Comparison of ENCODE assay signal across 16 mouse cellular contexts in the genomic region with DNA sequence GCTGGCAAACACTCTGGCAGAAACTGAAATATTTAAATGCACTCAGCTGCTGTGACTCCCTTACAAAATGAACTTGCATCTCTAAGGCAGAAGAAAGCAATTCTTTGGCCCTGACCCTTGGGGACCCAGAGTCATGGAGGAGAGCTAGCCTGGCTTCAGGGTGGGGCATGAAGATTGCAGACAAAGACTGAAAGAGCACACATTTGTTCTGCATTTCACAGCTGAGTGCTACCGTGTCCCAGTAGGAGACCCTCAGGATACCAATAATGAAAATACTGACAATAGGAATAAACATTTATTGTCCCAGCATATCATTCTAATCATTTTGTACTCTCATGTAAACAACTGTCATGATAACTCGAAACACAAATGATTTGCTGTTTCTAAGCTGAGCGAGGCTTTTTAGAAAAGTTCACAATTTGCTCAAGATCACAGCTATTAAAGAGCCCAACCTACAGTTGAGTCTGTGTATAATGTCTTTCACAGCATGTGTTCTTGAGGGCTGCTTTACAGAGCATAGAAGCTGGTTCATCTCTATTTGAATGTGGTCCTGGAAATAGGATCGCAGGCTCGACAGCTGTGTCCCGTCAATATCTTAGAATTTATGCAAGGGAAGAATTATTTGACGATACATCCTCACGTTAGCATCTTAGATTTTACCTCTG.
DNase-seq lines count a peak whose midpoint lies in the region; ATAC-seq and TF ChIP-seq lines count a peak whose summit lies in the region.
"Had no signal": no experiment of that assay in that cellular context is flagged by ENCODE, and none has a peak within 500 bp of the region (broad histone marks: within the 10 kb centered on the region; RNA-seq: fewer than 3 reads in every experiment).

No protein-coding gene starts in this region.

- 39% methylated on average over 8 of the region's 8 CpGs for WGBS in lung, embryonic 15.5 days
- 49% methylated on average over 8 of the region's 8 CpGs for WGBS in midbrain, embryonic 14.5 days
- WGBS in midbrain, postnatal 0 days, result 53% methylated on average over 8 of the region's 8 CpGs

- no peak overlapping the region for H3K4me3 ChIP-seq in lung, embryonic 15.5 days
- no peak overlapping the region for H3K4me3 ChIP-seq in midbrain, embryonic 14.5 days (replicated peaks; ENCODE audit: low read depth, low read length)
- H3K4me3 ChIP-seq in midbrain, postnatal 0 days (ENCODE audit: low read depth, low read length), result no peak overlapping the region
- H3K4me3 ChIP-seq: embryonic facial prominence, embryonic 12.5 days; forebrain, embryonic 15.5 days; heart, embryonic 13.5 days; hindbrain, embryonic 13.5 days had no signal

- H3K27ac ChIP-seq in lung, embryonic 15.5 days, result no peak overlapping the region
- no peak overlapping the region for H3K27ac ChIP-seq in midbrain, embryonic 14.5 days (replicated peaks; ENCODE audit: low read depth, low read length)
- no peak overlapping the region for H3K27ac ChIP-seq in midbrain, postnatal 0 days (ENCODE audit: low read depth, low read length)
- H3K27ac ChIP-seq: embryonic facial prominence, embryonic 12.5 days; forebrain, embryonic 15.5 days; heart, embryonic 13.5 days; hindbrain, embryonic 13.5 days had no signal

- peak; percentile 20 for DNase-seq in embryo, embryonic 11 days
- DNase-seq in embryo, embryonic 9.5 days (ENCODE audit: extremely low spot score), result no peak
- DNase-seq in lung, postnatal 4 days, result no peak
- peak; percentile 8 for DNase-seq in midbrain, embryonic 14.5 days
- no peak for DNase-seq in midbrain, postnatal 0 days (ENCODE audit: low spot score)
- peak; percentile 11 for DNase-seq in brain, embryonic 14.5 days (ENCODE audit: low read depth)
- DNase-seq: adrenal gland, postnatal 10 days; cerebellum, adult 11-12 months; cerebellum, adult 9-10 months; gastrocnemius, postnatal 36 days; heart, postnatal 36 days had no signal

- H3K4me2 ChIP-seq in lung, embryonic 15.5 days, result no peak overlapping the region
- H3K4me2 ChIP-seq in midbrain, embryonic 14.5 days (ENCODE audit: low read length), result no peak overlapping the region
- no peak overlapping the region for H3K4me2 ChIP-seq in midbrain, postnatal 0 days (ENCODE audit: low read depth, low read length, poor library complexity, severe bottlenecking)
- H3K4me2 ChIP-seq: embryonic facial prominence, embryonic 12.5 days; forebrain, embryonic 15.5 days; heart, embryonic 13.5 days; hindbrain, embryonic 13.5 days had no signal

- H3K36me3 ChIP-seq in lung, embryonic 15.5 days, result no peaks in the 10 kb centered on the region
- no peaks in the 10 kb centered on the region for H3K36me3 ChIP-seq in midbrain, embryonic 14.5 days (ENCODE audit: control insufficient read depth, insufficient read depth, low read length)
- H3K36me3 ChIP-seq in midbrain, postnatal 0 days (ENCODE audit: insufficient read depth, low read length), result no peaks in the 10 kb centered on the region
- H3K36me3 ChIP-seq: embryonic facial prominence, embryonic 12.5 days; forebrain, embryonic 15.5 days; heart, embryonic 13.5 days; hindbrain, embryonic 13.5 days had no signal

- no peak for TF ChIP-seq POLR2A in brain, embryonic 14.5 days (IDR thresholded peaks at IDR 0.05; ENCODE audit: borderline replicate concordance, extremely low read depth, insufficient read depth, insufficient read length, poor library complexity, severe bottlenecking)

- ATAC-seq in lung, embryonic 15.5 days (ENCODE audit: borderline replicate concordance, extremely low read depth, low FRiP score, low TSS enrichment), result peak; percentile 58; the same call in 1 of the 2 replicates
- ATAC-seq in midbrain, embryonic 14.5 days (ENCODE audit: low FRiP score, low TSS enrichment), result no peak
- no peak for ATAC-seq in midbrain, postnatal 0 days (ENCODE audit: low FRiP score)
- ATAC-seq: forebrain, embryonic 15.5 days had no signal

- H3K9ac ChIP-seq in lung, embryonic 15.5 days, result no peak overlapping the region
- no peak overlapping the region for H3K9ac ChIP-seq in midbrain, embryonic 14.5 days (replicated peaks; ENCODE audit: low read length)
- no peak overlapping the region for H3K9ac ChIP-seq in midbrain, postnatal 0 days (replicated peaks; ENCODE audit: low read length, poor library complexity, severe bottlenecking)
- H3K9ac ChIP-seq: embryonic facial prominence, embryonic 12.5 days; forebrain, embryonic 15.5 days; heart, embryonic 13.5 days; hindbrain, embryonic 13.5 days had no signal

- TF ChIP-seq CTCF in midbrain, postnatal 0 days (IDR thresholded peaks at IDR 0.05), result no peak
- no peak for TF ChIP-seq CTCF in brain, embryonic 14.5 days (IDR thresholded peaks at IDR 0.05; ENCODE audit: borderline replicate concordance, extremely low read depth, insufficient read depth, insufficient read length)

- H3K9me3 ChIP-seq in lung, embryonic 15.5 days, result no peaks in the 10 kb centered on the region
- H3K9me3 ChIP-seq in midbrain, embryonic 14.5 days (ENCODE audit: control insufficient read depth, low read length), result no peaks in the 10 kb centered on the region
- no peaks in the 10 kb centered on the region for H3K9me3 ChIP-seq in midbrain, postnatal 0 days (ENCODE audit: low read length)
- H3K9me3 ChIP-seq: embryonic facial prominence, embryonic 12.5 days; forebrain, embryonic 15.5 days; heart, embryonic 13.5 days; hindbrain, embryonic 13.5 days had no signal

- H3K4me1 ChIP-seq in lung, embryonic 15.5 days, result peaks cover 2% of the 10 kb centered on the region; the same call in 1 of the 2 replicates
- 0 out of 2 replicates have a peak, but pooled peaks cover 4% of the 10 kb centered on the region for H3K4me1 ChIP-seq in midbrain, embryonic 14.5 days (ENCODE audit: control insufficient read depth, insufficient read depth, low read length)
- no peaks in the 10 kb centered on the region for H3K4me1 ChIP-seq in midbrain, postnatal 0 days (ENCODE audit: insufficient read depth, low read length)
- H3K4me1 ChIP-seq: heart, embryonic 13.5 days had no signal

- peaks cover 10% of the 10 kb centered on the region; the same call in 1 of the 2 replicates for H3K27me3 ChIP-seq in lung, embryonic 15.5 days
- H3K27me3 ChIP-seq in midbrain, embryonic 14.5 days (ENCODE audit: control insufficient read depth, insufficient read depth, low read length), result no peaks in the 10 kb centered on the region
- no peaks in the 10 kb centered on the region for H3K27me3 ChIP-seq in midbrain, postnatal 0 days (ENCODE audit: insufficient read depth, low read length)
- H3K27me3 ChIP-seq: embryonic facial prominence, embryonic 12.5 days; forebrain, embryonic 15.5 days; heart, embryonic 13.5 days; hindbrain, embryonic 13.5 days had no signal

Comparison
In these comparisons a context has a peak if more than half of its experiments do, and no peak if none do; other contexts are left out.
1. DNase-seq: peak in embryo, embryonic 11 days (single experiment), midbrain, embryonic 14.5 days (single experiment) and brain, embryonic 14.5 days (single experiment); none in embryo, embryonic 9.5 days (single experiment), lung, postnatal 4 days (0 of 2) and midbrain, postnatal 0 days (single experiment).